Comparison of ENCODE assay signal across 27 mouse cellular contexts in genomic region chr2:109820869-109821268, GRCm38 (mm10).
DNase-seq lines count a peak whose midpoint lies in the region; ATAC-seq and TF ChIP-seq lines count a peak whose summit lies in the region.
"Had no signal": no experiment of that assay in that cellular context is flagged by ENCODE, and none has a peak within 500 bp of the region (broad histone marks: within the 10 kb centered on the region; RNA-seq: fewer than 3 reads in every experiment).

No protein-coding gene starts in this region.

- no peak overlapping the region for H3K4me3 ChIP-seq in kidney, postnatal 0 days (replicated peaks; ENCODE audit: low read depth, low read length)
- no peak overlapping the region for H3K4me3 ChIP-seq in lung, embryonic 16.5 days (ENCODE audit: low read length)
- H3K4me3 ChIP-seq in intestine, embryonic 16.5 days (ENCODE audit: low read length): no peak overlapping the region
- H3K4me3 ChIP-seq in stomach, embryonic 15.5 days (replicated peaks): no peak overlapping the region
- H3K4me3 ChIP-seq: embryonic facial prominence, embryonic 13.5 days; forebrain, embryonic 10.5 days; forebrain, embryonic 13.5 days; heart, adult 2 months; heart, embryonic 10.5 days; heart, embryonic 13.5 days; hindbrain, embryonic 12.5 days; hindbrain, embryonic 15.5 days had no signal

- no peaks in the 10 kb centered on the region for H3K27me3 ChIP-seq in kidney, postnatal 0 days (ENCODE audit: insufficient read depth, low read length)
- no peaks in the 10 kb centered on the region for H3K27me3 ChIP-seq in lung, embryonic 16.5 days (ENCODE audit: control insufficient read depth, insufficient read depth, low read depth, low read length)
- H3K27me3 ChIP-seq in intestine, embryonic 16.5 days (replicated peaks; ENCODE audit: control insufficient read depth, insufficient read depth, low read length): no peaks in the 10 kb centered on the region
- H3K27me3 ChIP-seq in stomach, embryonic 15.5 days (replicated peaks): no peaks in the 10 kb centered on the region
- H3K27me3 ChIP-seq: embryonic facial prominence, embryonic 13.5 days; forebrain, embryonic 13.5 days; heart, embryonic 13.5 days; hindbrain, embryonic 12.5 days; hindbrain, embryonic 15.5 days had no signal

- 60% methylated on average over 1 of the region's 1 CpGs for WGBS in kidney, postnatal 0 days
- WGBS in lung, embryonic 16.5 days: 39% methylated on average over 1 of the region's 1 CpGs
- 38% methylated on average over 1 of the region's 1 CpGs for WGBS in intestine, embryonic 16.5 days
- 48% methylated on average over 1 of the region's 1 CpGs for WGBS in stomach, embryonic 15.5 days

- TF ChIP-seq CTCF in kidney, postnatal 0 days (IDR thresholded peaks at IDR 0.05; ENCODE audit: low read depth): no peak

- no peak overlapping the region for H3K9ac ChIP-seq in kidney, postnatal 0 days (ENCODE audit: low read depth, low read length)
- no peak overlapping the region for H3K9ac ChIP-seq in lung, embryonic 16.5 days (ENCODE audit: low read length)
- no peak overlapping the region for H3K9ac ChIP-seq in intestine, embryonic 16.5 days (ENCODE audit: low read depth, low read length)
- H3K9ac ChIP-seq in stomach, embryonic 15.5 days: no peak overlapping the region
- H3K9ac ChIP-seq: embryonic facial prominence, embryonic 13.5 days; forebrain, embryonic 13.5 days; heart, embryonic 13.5 days; hindbrain, embryonic 12.5 days; hindbrain, embryonic 15.5 days had no signal

- ATAC-seq in kidney, postnatal 0 days (replicated peaks; ENCODE audit: low FRiP score, low read depth): no peak
- peak; percentile 83 for ATAC-seq in lung, embryonic 16.5 days (ENCODE audit: low read depth)
- ATAC-seq in intestine, embryonic 16.5 days: peak; percentile 86
- ATAC-seq in stomach, embryonic 15.5 days (ENCODE audit: insufficient read depth, low FRiP score, low read depth): peak; percentile 71; the same call in 1 of the 2 replicates
- ATAC-seq: CD4-positive, CD25-positive, alpha-beta regulatory T cell, adult 4 months; forebrain, embryonic 13.5 days; forebrain, embryonic 16.5 days had no signal

- H3K4me1 ChIP-seq in kidney, postnatal 0 days (replicated peaks; ENCODE audit: insufficient read depth, low read length): no peaks in the 10 kb centered on the region
- 0 out of 2 replicates have a peak, but pooled peaks cover 3% of the 10 kb centered on the region for H3K4me1 ChIP-seq in lung, embryonic 16.5 days (replicated peaks; ENCODE audit: control insufficient read depth, insufficient read depth, low read length)
- H3K4me1 ChIP-seq in intestine, embryonic 16.5 days (ENCODE audit: control insufficient read depth, insufficient read depth, low read length): 0 out of 2 replicates have a peak, but pooled peaks cover 5% of the 10 kb centered on the region
- 0 out of 2 replicates have a peak, but pooled peaks cover 2% of the 10 kb centered on the region for H3K4me1 ChIP-seq in stomach, embryonic 15.5 days
- H3K4me1 ChIP-seq: heart, embryonic 10.5 days; heart, embryonic 13.5 days; hindbrain, embryonic 12.5 days; hindbrain, embryonic 15.5 days had no signal

- no peaks in the 10 kb centered on the region for H3K36me3 ChIP-seq in kidney, postnatal 0 days (ENCODE audit: insufficient read depth, low read length)
- H3K36me3 ChIP-seq in lung, embryonic 16.5 days (ENCODE audit: control insufficient read depth, insufficient read depth, low read length): no peaks in the 10 kb centered on the region
- H3K36me3 ChIP-seq in intestine, embryonic 16.5 days (ENCODE audit: control insufficient read depth, insufficient read depth, low read length): no peaks in the 10 kb centered on the region
- H3K36me3 ChIP-seq in stomach, embryonic 15.5 days: no peaks in the 10 kb centered on the region
- H3K36me3 ChIP-seq: embryonic facial prominence, embryonic 13.5 days; forebrain, embryonic 10.5 days; heart, embryonic 10.5 days; heart, embryonic 13.5 days; hindbrain, embryonic 12.5 days; hindbrain, embryonic 15.5 days had no signal

- no peak overlapping the region for H3K4me2 ChIP-seq in kidney, postnatal 0 days (ENCODE audit: low read length)
- no peak overlapping the region for H3K4me2 ChIP-seq in lung, embryonic 16.5 days (ENCODE audit: low read depth, low read length)
- no peak overlapping the region for H3K4me2 ChIP-seq in intestine, embryonic 16.5 days (ENCODE audit: low read depth, low read length)
- no peak overlapping the region for H3K4me2 ChIP-seq in stomach, embryonic 15.5 days
- H3K4me2 ChIP-seq: embryonic facial prominence, embryonic 13.5 days; forebrain, embryonic 13.5 days; heart, embryonic 13.5 days; hindbrain, embryonic 12.5 days; hindbrain, embryonic 15.5 days had no signal

- DNase-seq in kidney, postnatal 0 days (ENCODE audit: low spot score): peak; percentile 21
- no peak for DNase-seq in kidney, postnatal 4 days
- no peak for DNase-seq in lung, postnatal 4 days
- no peak for DNase-seq in thymus, postnatal 10 days (ENCODE audit: low spot score in 2 of 2)
- DNase-seq: adrenal gland, adult 2 months; adrenal gland, postnatal 14 days; cerebellum, adult 11 months; cerebellum, adult 2 months; cerebellum, adult 9-11 months; cerebellum, postnatal 25 days; gastrocnemius, postnatal 10 days; gastrocnemius, postnatal 36 days; heart, adult 2 months; heart, postnatal 14 days; heart, postnatal 4 days had no signal

- no peaks in the 10 kb centered on the region for H3K9me3 ChIP-seq in kidney, postnatal 0 days (replicated peaks; ENCODE audit: low read length)
- no peaks in the 10 kb centered on the region for H3K9me3 ChIP-seq in lung, embryonic 16.5 days (ENCODE audit: control insufficient read depth, low read length)
- no peaks in the 10 kb centered on the region for H3K9me3 ChIP-seq in intestine, embryonic 16.5 days (ENCODE audit: control insufficient read depth, low read length)
- H3K9me3 ChIP-seq in stomach, embryonic 15.5 days: no peaks in the 10 kb centered on the region
- H3K9me3 ChIP-seq: embryonic facial prominence, embryonic 13.5 days; forebrain, embryonic 10.5 days; forebrain, embryonic 13.5 days; heart, embryonic 10.5 days; heart, embryonic 13.5 days; hindbrain, embryonic 12.5 days; hindbrain, embryonic 15.5 days had no signal

- no peak overlapping the region for H3K27ac ChIP-seq in kidney, postnatal 0 days
- H3K27ac ChIP-seq in lung, embryonic 16.5 days (ENCODE audit: low read length): no peak overlapping the region; the same call in 1 of the 2 replicates
- H3K27ac ChIP-seq in intestine, embryonic 16.5 days (ENCODE audit: low read length): no peak overlapping the region
- H3K27ac ChIP-seq in stomach, embryonic 15.5 days: no peak overlapping the region
- H3K27ac ChIP-seq: embryonic facial prominence, embryonic 13.5 days; forebrain, embryonic 10.5 days; forebrain, embryonic 13.5 days; heart, adult 2 months; heart, embryonic 10.5 days; heart, embryonic 13.5 days; hindbrain, embryonic 12.5 days; hindbrain, embryonic 15.5 days had no signal
